Comparison of ENCODE assay signal across 8 mouse cellular contexts in genomic region chr2:105311991-105312390, GRCm38 (mm10).
A peak's percentile ranks its signal among the peaks of the same experiment; 100 is the strongest.
DNase-seq lines count a peak whose midpoint lies in the region; ATAC-seq lines count a peak whose summit lies in the region.
"Had no signal": no experiment of that assay in that cellular context is flagged by ENCODE, and none has a peak within 500 bp of the region (broad histone marks: within the 10 kb centered on the region; RNA-seq: fewer than 3 reads in every experiment).

No protein-coding gene starts in this region.

- H3K4me3 ChIP-seq in hindbrain, embryonic 11.5 days (ENCODE audit: low read depth, low read length): no peak overlapping the region
- H3K4me3 ChIP-seq in hindbrain, embryonic 10.5 days: no peak overlapping the region
- H3K4me3 ChIP-seq in hindbrain, embryonic 14.5 days (replicated peaks; ENCODE audit: low read length): no peak overlapping the region
- H3K4me3 ChIP-seq in neural tube, embryonic 13.5 days: no peak overlapping the region

- DNase-seq in hindbrain, embryonic 11.5 days (ENCODE audit: low spot score): peak; percentile 17
- no peak for DNase-seq in hindbrain, embryonic 10.5 days (ENCODE audit: low spot score)
- peak; percentile 28 for DNase-seq in embryo, embryonic 11 days
- DNase-seq in hindbrain, embryonic 14.5 days (ENCODE audit: low spot score): peak; percentile 49
- DNase-seq in B cell, adult 2 months: no peak
- no peak for DNase-seq in cerebellum, adult 11-12 months

- no peaks in the 10 kb centered on the region for H3K36me3 ChIP-seq in hindbrain, embryonic 11.5 days (ENCODE audit: control insufficient read depth, insufficient read depth, low read length)
- H3K36me3 ChIP-seq in hindbrain, embryonic 10.5 days: no peaks in the 10 kb centered on the region
- H3K36me3 ChIP-seq in hindbrain, embryonic 14.5 days (replicated peaks; ENCODE audit: control insufficient read depth, insufficient read depth): no peaks in the 10 kb centered on the region
- H3K36me3 ChIP-seq in neural tube, embryonic 13.5 days: no peaks in the 10 kb centered on the region

- H3K27me3 ChIP-seq in hindbrain, embryonic 11.5 days (ENCODE audit: control insufficient read depth, insufficient read depth, low read length): no peaks in the 10 kb centered on the region
- peaks cover 19% of the 10 kb centered on the region; the same call in 1 of the 2 replicates for H3K27me3 ChIP-seq in hindbrain, embryonic 10.5 days (ENCODE audit: insufficient read depth, poor library complexity, severe bottlenecking)
- peaks cover 10% of the 10 kb centered on the region; the same call in 1 of the 2 replicates for H3K27me3 ChIP-seq in hindbrain, embryonic 14.5 days (ENCODE audit: control insufficient read depth, insufficient read depth, low read length)
- peaks cover 26% of the 10 kb centered on the region for H3K27me3 ChIP-seq in neural tube, embryonic 13.5 days

- WGBS in hindbrain, embryonic 11.5 days: 16% methylated on average over 7 of the region's 7 CpGs
- 21% methylated on average over 7 of the region's 7 CpGs for WGBS in hindbrain, embryonic 10.5 days
- 11% methylated on average over 7 of the region's 7 CpGs for WGBS in hindbrain, embryonic 14.5 days
- WGBS in neural tube, embryonic 13.5 days: 4% methylated on average over 7 of the region's 7 CpGs

- peak; percentile 54; the same call in 1 of the 2 replicates for ATAC-seq in hindbrain, embryonic 11.5 days (ENCODE audit: low FRiP score)
- peak; percentile 68; the same call in 1 of the 2 replicates for ATAC-seq in hindbrain, embryonic 14.5 days (ENCODE audit: low FRiP score)
- peak; percentile 73 for ATAC-seq in neural tube, embryonic 13.5 days (ENCODE audit: low read depth)
- ATAC-seq: lung, postnatal 0 days had no signal

- no peak overlapping the region for H3K9ac ChIP-seq in hindbrain, embryonic 11.5 days (ENCODE audit: low read depth, low read length)
- no peak overlapping the region for H3K9ac ChIP-seq in hindbrain, embryonic 14.5 days
- peak overlapping the region; percentile 8; the same call in 1 of the 2 replicates for H3K9ac ChIP-seq in neural tube, embryonic 13.5 days

- H3K4me1 ChIP-seq in hindbrain, embryonic 11.5 days (replicated peaks; ENCODE audit: control insufficient read depth, insufficient read depth, low read length): no peaks in the 10 kb centered on the region
- H3K4me1 ChIP-seq in hindbrain, embryonic 10.5 days (replicated peaks): peaks cover 15% of the 10 kb centered on the region; the same call in 1 of the 2 replicates
- H3K4me1 ChIP-seq in hindbrain, embryonic 14.5 days (replicated peaks; ENCODE audit: control insufficient read depth, insufficient read depth, low read length): peaks cover 4% of the 10 kb centered on the region; the same call in 1 of the 2 replicates
- peaks cover 18% of the 10 kb centered on the region for H3K4me1 ChIP-seq in neural tube, embryonic 13.5 days (replicated peaks)

- H3K4me2 ChIP-seq in hindbrain, embryonic 11.5 days (replicated peaks; ENCODE audit: low read depth, low read length): no peak overlapping the region
- peak overlapping the region; percentile 33 for H3K4me2 ChIP-seq in hindbrain, embryonic 14.5 days (replicated peaks)
- H3K4me2 ChIP-seq in neural tube, embryonic 13.5 days: no peak overlapping the region; the same call in 1 of the 2 replicates

- H3K9me3 ChIP-seq in hindbrain, embryonic 11.5 days (ENCODE audit: control insufficient read depth, low read length): no peaks in the 10 kb centered on the region
- H3K9me3 ChIP-seq in hindbrain, embryonic 10.5 days: no peaks in the 10 kb centered on the region
- H3K9me3 ChIP-seq in hindbrain, embryonic 14.5 days (ENCODE audit: control insufficient read depth, low read length): no peaks in the 10 kb centered on the region
- no peaks in the 10 kb centered on the region for H3K9me3 ChIP-seq in neural tube, embryonic 13.5 days

- no peak overlapping the region for H3K27ac ChIP-seq in hindbrain, embryonic 11.5 days (ENCODE audit: low read depth, low read length)
- H3K27ac ChIP-seq in hindbrain, embryonic 10.5 days: no peak overlapping the region
- peak overlapping the region; percentile 60; the same call in 1 of the 2 replicates for H3K27ac ChIP-seq in hindbrain, embryonic 14.5 days
- H3K27ac ChIP-seq in neural tube, embryonic 13.5 days (replicated peaks): no peak overlapping the region

Comparison
In these comparisons a context has a peak if more than half of its experiments do, and no peak if none do; other contexts are left out.
1. DNase-seq: peak in hindbrain, embryonic 11.5 days (single experiment), embryo, embryonic 11 days (single experiment) and hindbrain, embryonic 14.5 days (single experiment); none in hindbrain, embryonic 10.5 days (single experiment), B cell, adult 2 months (0 of 2) and cerebellum, adult 11-12 months (single experiment).
2. Peak in every context shown above with its lines, with median percentiles within 50 percentile points of each other: ATAC-seq.